Comparison of ENCODE assay signal across 8 mouse cellular contexts in genomic region chr11:80383626-80384046, GRCm38 (mm10). TPM values are rescaled to one million over a fixed set of nuclear protein-coding genes. Genes with fewer than 3 reads are reported as not detected.
DNase-seq lines count a peak whose midpoint lies in the region; ATAC-seq and TF ChIP-seq lines count a peak whose summit lies in the region.

No protein-coding gene starts in this region.

- H3K4me1 ChIP-seq in bone marrow, adult 2 months (ENCODE audit: control insufficient read depth, insufficient read depth, low read length): peaks cover 2% of the 10 kb centered on the region; the same call in 1 of the 2 replicates
- H3K4me1 ChIP-seq in forebrain, embryonic 15.5 days: peaks cover 42% of the 10 kb centered on the region

- H3K27me3 ChIP-seq in forebrain, embryonic 15.5 days: no peaks in the 10 kb centered on the region

- peaks cover 14% of the 10 kb centered on the region for H3K36me3 ChIP-seq in forebrain, embryonic 15.5 days

- 0 out of 2 replicates have a peak, but pooled peaks have one; percentile 19 for TF ChIP-seq POLR2A in bone marrow, adult 2 months (IDR thresholded peaks at IDR 0.05; ENCODE audit: borderline replicate concordance, control insufficient read depth, low read depth, low read length)

- no peak overlapping the region for H3K4me2 ChIP-seq in forebrain, embryonic 15.5 days (replicated peaks)

- peak overlapping the region; percentile 89 for H3K9ac ChIP-seq in forebrain, embryonic 15.5 days (replicated peaks)

- DNase-seq in left cerebral cortex, adult 2 months (ENCODE audit: extremely low spot score in 1 of 2, low spot score in 2 of 2): no peak
- no peak for DNase-seq in left cerebral cortex, postnatal 25 days (ENCODE audit: low spot score in 2 of 2)
- peak; percentile 84 for DNase-seq in liver
- peak; percentile 7 to 12 for DNase-seq in monocyte, adult 2 months (ENCODE audit: low read depth in 1 of 2, low spot score in 2 of 2)
- no peak for DNase-seq in layer of hippocampus, adult 9-11 months
- no peak for DNase-seq in spleen, adult 18-20 months

- ATAC-seq in forebrain, embryonic 15.5 days (replicated peaks): no peak

- no peak for TF ChIP-seq CTCF in left cerebral cortex, adult 2 months (IDR thresholded peaks at IDR 0.05)
- no peak for TF ChIP-seq CTCF in bone marrow, adult 2 months (IDR thresholded peaks at IDR 0.05; ENCODE audit: control insufficient read depth, insufficient read depth, low read length)

- H3K27ac ChIP-seq in left cerebral cortex, adult 2 months: peak overlapping the region; percentile 98
- H3K27ac ChIP-seq in bone marrow, adult 2 months (ENCODE audit: control insufficient read depth, insufficient read depth, low read depth, low read length, poor library complexity): peak overlapping the region; percentile 91
- H3K27ac ChIP-seq in forebrain, embryonic 15.5 days (replicated peaks): peak overlapping the region; percentile 88

- WGBS in bone marrow, adult 2 months: 0% methylated on average over 20 of the region's 20 CpGs
- WGBS in forebrain, embryonic 15.5 days: under 1% methylated on average over 20 of the region's 20 CpGs

- H3K9me3 ChIP-seq in forebrain, embryonic 15.5 days: no peaks in the 10 kb centered on the region

- H3K4me3 ChIP-seq in left cerebral cortex, adult 2 months: peak overlapping the region; percentile 70
- H3K4me3 ChIP-seq in bone marrow, adult 2 months (replicated peaks; ENCODE audit: control insufficient read depth, low read depth, low read length): peak overlapping the region; percentile 95
- peak overlapping the region; percentile 89 for H3K4me3 ChIP-seq in forebrain, embryonic 15.5 days

- intact Hi-C loops in left cerebral cortex, adult 2 months (cut with DNase I): no loop called here
- intact Hi-C loops in left cerebral cortex, postnatal 25 days (cut with DNase I): no loop called here

RNA-seq across cellular contexts. Expression of gene Zfp207, which starts 0.6 kb away (rescaled TPM):
- total RNA-seq in left cerebral cortex, adult 2 months (2021): 100 to 1,000 TPM; 132 to 135 TPM
- total RNA-seq in left cerebral cortex, postnatal 25 days (2021): 100 to 1,000 TPM; 132 to 142 TPM
- polyA plus RNA-seq in bone marrow, adult 2 months (2011; ENCODE audit: insufficient read depth, insufficient read length, low replicate concordance, missing spikeins): 103 and 109 TPM in 2 replicates
- polyA plus RNA-seq in forebrain, embryonic 15.5 days (2015; fragmentation: Nextera tagmentation; extraction: Ambion mirVana): 231 and 236 TPM in 2 replicates

RNA-seq across cellular contexts. Expression of gene 5730455P16Rik, which starts 5.8 kb away (rescaled TPM):
- 10 to 100 TPM; 47.8 to 51.7 TPM for total RNA-seq in left cerebral cortex, adult 2 months (2021)
- total RNA-seq in left cerebral cortex, postnatal 25 days (2021): 10 to 100 TPM; 46.8 to 50.1 TPM
- polyA plus RNA-seq in bone marrow, adult 2 months (2011; ENCODE audit: insufficient read depth, insufficient read length, low replicate concordance, missing spikeins): 27.9 and 42.0 TPM in 2 replicates
- polyA plus RNA-seq in forebrain, embryonic 15.5 days (2015; fragmentation: Nextera tagmentation; extraction: Ambion mirVana): 33.9 and 37.9 TPM in 2 replicates

RNA-seq across cellular contexts. Expression of gene Psmd11, which starts 44.8 kb away (rescaled TPM):
- total RNA-seq in left cerebral cortex, adult 2 months (2021): 100 to 1,000 TPM; 102 to 103 TPM
- 100 to 1,000 TPM in 1 of 2 experiments, 10 to 100 TPM in 1; 93.5 to 110 TPM for total RNA-seq in left cerebral cortex, postnatal 25 days (2021)
- polyA plus RNA-seq in bone marrow, adult 2 months (2011; ENCODE audit: insufficient read depth, insufficient read length, low replicate concordance, missing spikeins): 59.0 and 71.3 TPM in 2 replicates
- polyA plus RNA-seq in forebrain, embryonic 15.5 days (2015; fragmentation: Nextera tagmentation; extraction: Ambion mirVana): 341 and 346 TPM in 2 replicates

Comparison
In these comparisons a context has a peak if more than half of its experiments do, and no peak if none do; other contexts are left out.
1. DNase-seq: peak in liver (single experiment) and monocyte, adult 2 months (2 of 2); none in left cerebral cortex, adult 2 months (0 of 2), left cerebral cortex, postnatal 25 days (0 of 2), layer of hippocampus, adult 9-11 months (single experiment) and spleen, adult 18-20 months (0 of 2).
2. Peak in every context shown above with its lines, with median percentiles within 50 percentile points of each other: H3K27ac ChIP-seq and H3K4me3 ChIP-seq.